ENCODE assay signal across 12 mouse cellular contexts in genomic region chr7:112035804-112036203, GRCm38 (mm10). TPM values are rescaled to one million over a fixed set of nuclear protein-coding genes. Genes with fewer than 3 reads are reported as not detected.
DNase-seq lines count a peak whose midpoint lies in the region; ATAC-seq and TF ChIP-seq lines count a peak whose summit lies in the region.
"Had no signal": no experiment of that assay in that cellular context is flagged by ENCODE, and none has a peak within 500 bp of the region (broad histone marks: within the 10 kb centered on the region; RNA-seq: fewer than 3 reads in every experiment).

No protein-coding gene starts in this region.

- no peaks in the 10 kb centered on the region for H3K36me3 ChIP-seq in intestine, embryonic 16.5 days (ENCODE audit: control insufficient read depth, insufficient read depth, low read length)
- no peaks in the 10 kb centered on the region for H3K36me3 ChIP-seq in intestine, postnatal 0 days (ENCODE audit: control insufficient read depth, insufficient read depth)
- H3K36me3 ChIP-seq: forebrain, embryonic 15.5 days had no signal

- no peaks in the 10 kb centered on the region for H3K27me3 ChIP-seq in intestine, embryonic 16.5 days (replicated peaks; ENCODE audit: control insufficient read depth, insufficient read depth, low read length)
- H3K27me3 ChIP-seq in intestine, postnatal 0 days (replicated peaks; ENCODE audit: control insufficient read depth, insufficient read depth, low read length): no peaks in the 10 kb centered on the region
- H3K27me3 ChIP-seq: forebrain, embryonic 15.5 days had no signal

- H3K27ac ChIP-seq in intestine, embryonic 16.5 days (ENCODE audit: low read length): peak overlapping the region; percentile 45; the same call in 1 of the 2 replicates
- H3K27ac ChIP-seq in intestine, postnatal 0 days (ENCODE audit: low read depth, low read length): no peak overlapping the region
- H3K27ac ChIP-seq: forebrain, embryonic 15.5 days had no signal

- WGBS in intestine, embryonic 16.5 days: 8% methylated on average over 2 of the region's 2 CpGs
- 5% methylated on average over 2 of the region's 2 CpGs for WGBS in intestine, postnatal 0 days

- no peak overlapping the region for H3K4me2 ChIP-seq in intestine, embryonic 16.5 days (ENCODE audit: low read depth, low read length)
- no peak overlapping the region for H3K4me2 ChIP-seq in intestine, postnatal 0 days (replicated peaks; ENCODE audit: low read depth)
- H3K4me2 ChIP-seq: forebrain, embryonic 15.5 days had no signal

- H3K9me3 ChIP-seq in intestine, embryonic 16.5 days (ENCODE audit: control insufficient read depth, low read length): no peaks in the 10 kb centered on the region
- no peaks in the 10 kb centered on the region for H3K9me3 ChIP-seq in intestine, postnatal 0 days (ENCODE audit: control insufficient read depth)
- H3K9me3 ChIP-seq: forebrain, embryonic 15.5 days had no signal

- peak; percentile 33 for DNase-seq in brain, adult 2 months (ENCODE audit: low read depth, low spot score)
- no peak for DNase-seq in left cerebral cortex, adult 11 months (ENCODE audit: low spot score)
- DNase-seq in urinary bladder, postnatal 14 days (ENCODE audit: low spot score): no peak
- DNase-seq: cerebellum, postnatal 36 days; kidney, postnatal 36 days; thymus, adult 18-20 months had no signal

- H3K4me1 ChIP-seq in intestine, embryonic 16.5 days (ENCODE audit: control insufficient read depth, insufficient read depth, low read length): peaks cover 10% of the 10 kb centered on the region
- no peaks in the 10 kb centered on the region; the same call in 1 of the 2 replicates for H3K4me1 ChIP-seq in intestine, postnatal 0 days (replicated peaks; ENCODE audit: control insufficient read depth, insufficient read depth, low read length)

- no peak overlapping the region for H3K4me3 ChIP-seq in intestine, embryonic 16.5 days (ENCODE audit: low read length)
- no peak overlapping the region for H3K4me3 ChIP-seq in intestine, postnatal 0 days (ENCODE audit: low read depth, low read length)
- H3K4me3 ChIP-seq: forebrain, embryonic 15.5 days had no signal

- TF ChIP-seq CTCF in intestine, postnatal 0 days (IDR thresholded peaks at IDR 0.05; ENCODE audit: low read depth): no peak

- ATAC-seq in intestine, embryonic 16.5 days: no peak; the same call in 1 of the 2 replicates
- ATAC-seq in intestine, postnatal 0 days: no peak
- ATAC-seq in hematopoietic stem cell, adult 5-6 weeks (replicated peaks in 1 of 2; ENCODE audit: insufficient read depth in 1 of 2, low FRiP score in 2 of 2, low TSS enrichment in 1 of 2, low read depth in 1 of 2, poor library complexity in 2 of 2, severe bottlenecking in 2 of 2): peak; percentile 22 to 56; a peak in 1 of 4 replicates
- 0 out of 2 replicates have a peak, but pooled peaks have one; percentile 55 for ATAC-seq in monocyte, adult 5-6 weeks (replicated peaks; ENCODE audit: insufficient number of reproducible peaks, low FRiP score, low TSS enrichment, poor library complexity, severe bottlenecking)
- ATAC-seq: forebrain, embryonic 15.5 days; hindbrain, embryonic 16.5 days had no signal

- no peak overlapping the region for H3K9ac ChIP-seq in intestine, embryonic 16.5 days (ENCODE audit: low read depth, low read length)
- H3K9ac ChIP-seq in intestine, postnatal 0 days (ENCODE audit: low read depth, low read length): no peak overlapping the region
- H3K9ac ChIP-seq: forebrain, embryonic 15.5 days had no signal

RNA-seq across cellular contexts. Expression of gene Usp47, which starts 12.5 kb away (rescaled TPM):
- 48.7 and 50.8 TPM in 2 replicates for polyA plus RNA-seq in intestine, embryonic 16.5 days (2015; fragmentation: Nextera tagmentation; extraction: Ambion mirVana)
- 26.9 and 29.6 TPM in 2 replicates for polyA plus RNA-seq in intestine, postnatal 0 days (2015; fragmentation: Nextera tagmentation; extraction: Ambion mirVana)
- 119 and 122 TPM in 2 replicates for total RNA-seq in hematopoietic stem cell, adult 5-6 weeks (2017)
- 128 to 156 TPM (median 131 TPM) in 3 replicates for total RNA-seq in monocyte, adult 5-6 weeks (2017)

Comparison
In these comparisons a context has a peak if more than half of its experiments do, and no peak if none do; other contexts are left out.
1. ATAC-seq: peak in hematopoietic stem cell, adult 5-6 weeks (2 of 2) and monocyte, adult 5-6 weeks (single experiment); none in intestine, embryonic 16.5 days (single experiment) and intestine, postnatal 0 days (single experiment).